Mouse (Mus musculus) heart, postnatal 36 days (tissue): Measurements from ENCODE around the gene 6030458C11Rik. TPM values are rescaled to one million over a fixed set of nuclear protein-coding genes. Genes with fewer than 3 reads are reported as not detected.

Experiments
- DNase-seq, 2 experiments: peaks; one replicate each; pipeline ENCODE4 v3.0.0; 2021 to 2022
- intact Hi-C: fragments of 180-260 bp; cut with DNase I; formaldehyde crosslinking; loops from one replicate; pipeline ENCODE4 v1.15.1; 2025
- microRNA-seq, 2 experiments: library from miRNA; unstranded; fragments of <30 nt; microRNA quantifications; one replicate each; pipeline ENCODE4 v1.2.0; 2021; ENCODE audit warnings: borderline number of aligned reads in 2 of 2
- total RNA-seq, 2 experiments: library from RNA; stranded (reverse); gene quantifications; 2 replicates each; pipeline ENCODE4 v1.2.3; 2021

6030458C11Rik gene
- total RNA-seq, 2 experiments from 2014 or later: 12.5 to 13.7 TPM

DNA sequence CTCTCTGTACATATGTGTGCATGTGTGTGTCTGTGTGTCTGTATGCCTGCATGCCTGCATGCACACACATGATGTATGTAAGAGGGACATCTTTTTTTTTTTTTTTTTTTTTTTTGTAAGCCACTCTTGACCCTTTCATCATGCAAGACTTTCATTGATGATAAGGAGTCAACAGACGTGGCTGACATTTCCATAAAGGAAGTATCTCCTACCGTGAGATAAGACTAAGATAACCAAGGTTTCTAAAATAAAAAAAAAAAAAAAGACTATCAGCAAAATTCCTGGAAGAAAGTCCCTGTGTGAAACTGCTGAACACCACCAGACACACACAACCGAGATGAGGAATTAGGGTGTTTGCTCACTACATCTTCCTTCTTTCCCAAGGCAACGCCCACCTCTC is 57.6 kb downstream of the 6030458C11Rik start:
- no peak for DNase-seq
- intact Hi-C loops: no loop called here

DNA sequence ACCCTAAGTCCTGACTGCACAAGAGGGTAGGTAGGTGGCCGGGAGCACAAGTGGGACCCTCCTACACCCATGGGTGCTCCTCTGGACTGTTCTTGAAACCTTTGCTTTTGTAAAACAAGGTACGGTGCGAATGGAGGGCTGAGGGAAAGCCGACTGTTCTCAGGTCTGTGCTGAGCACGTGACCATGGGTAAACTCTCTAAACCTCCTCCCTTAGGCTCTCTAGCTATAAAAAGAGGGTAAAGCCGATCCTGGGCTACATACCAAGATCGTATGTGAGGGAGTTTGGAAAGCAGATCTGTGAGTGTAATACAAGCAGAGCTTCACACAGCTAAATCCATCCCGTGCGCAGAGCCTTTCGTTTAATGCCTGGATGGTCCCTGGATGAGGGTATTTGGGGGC is 61.3 kb downstream of the 6030458C11Rik start:
- intact Hi-C loops: no loop called here
- DNase-seq: no peak

DNA sequence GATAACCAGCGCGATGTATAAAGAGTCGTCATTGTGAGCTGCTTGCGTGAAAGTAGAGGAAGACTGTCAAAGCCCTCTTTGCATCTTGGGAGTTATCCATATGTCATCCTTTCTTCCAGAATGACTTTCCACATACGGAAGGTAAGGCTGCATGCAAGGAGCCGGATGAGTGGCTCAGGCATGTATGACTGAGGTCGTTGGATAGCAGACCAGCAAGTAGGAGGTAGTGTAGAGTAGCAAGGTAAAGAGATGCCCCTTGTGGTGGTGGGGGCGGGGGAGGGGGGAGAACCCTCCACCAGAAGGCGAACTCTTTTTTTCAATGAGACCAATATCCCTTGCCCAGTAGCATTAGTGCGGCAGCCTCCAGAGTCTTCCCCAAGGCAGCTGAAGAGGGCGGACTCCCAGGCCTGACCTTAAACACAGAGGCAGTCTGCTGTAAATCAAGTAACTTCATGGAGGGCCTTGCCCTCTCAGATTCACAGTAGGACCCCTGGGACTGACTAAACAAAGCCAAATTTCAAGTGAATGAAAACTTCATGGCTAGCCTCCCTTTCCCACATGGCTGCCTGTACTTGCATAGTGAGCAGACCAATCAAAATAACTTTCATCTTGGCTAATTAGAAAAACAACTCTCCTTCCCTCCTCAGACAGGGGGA is 62.1 kb downstream of the 6030458C11Rik start:
- no peak for DNase-seq
- intact Hi-C loops: no loop called here

DNA sequence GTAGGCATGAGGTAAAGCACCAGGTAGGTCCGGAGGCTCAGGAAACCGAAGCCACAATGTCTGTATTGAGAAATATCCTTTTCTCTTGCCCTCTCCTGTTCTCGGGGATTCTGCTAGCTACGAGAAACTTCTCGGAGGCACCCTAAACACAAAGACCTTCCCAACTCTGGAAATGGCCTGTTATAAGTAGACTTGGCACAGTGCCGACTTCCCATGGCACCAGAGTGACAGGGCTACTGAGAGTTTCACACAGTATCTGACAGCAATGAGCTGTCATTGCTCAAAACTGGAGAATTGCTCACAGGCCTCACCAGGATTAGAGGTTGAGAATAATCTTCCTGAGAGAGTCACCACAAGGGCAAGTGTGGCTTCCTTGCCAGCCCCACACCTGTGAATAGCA is 63.7 kb downstream of the 6030458C11Rik start:
- intact Hi-C loops: no loop called here
- no peak for DNase-seq

DNA sequence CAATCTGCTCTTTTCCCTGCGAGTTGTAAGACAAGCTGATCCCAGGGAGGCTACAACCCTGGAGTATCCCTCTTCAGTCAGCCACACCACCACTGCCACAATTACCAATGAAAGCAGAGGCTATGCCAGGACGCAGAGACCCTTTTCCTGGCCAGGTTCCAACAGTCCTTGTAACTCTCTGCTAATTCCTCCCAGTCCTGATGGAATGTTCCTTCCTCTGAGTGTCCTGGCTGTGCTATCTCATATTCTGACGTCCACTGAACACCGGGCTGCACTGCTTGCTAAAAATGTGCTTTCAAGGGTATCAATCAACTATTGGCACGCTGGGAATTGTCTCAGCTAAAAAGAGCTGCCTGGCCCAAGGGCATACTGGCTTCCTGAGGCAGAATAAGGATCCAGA is 66.0 kb downstream of the 6030458C11Rik start:
- DNase-seq: peak; percentile 32 to 49
- intact Hi-C loops: no loop called here

Small RNA genes within 50 kb of the gene (microRNA-seq; reads per million reads assigned to microRNA genes)
- 0 reads per million in 2 experiments for gene Gm47288

Other genes with a start within 250 kb of the 6030458C11Rik start
- gene Pdzd2, start 84.7 kb downstream of the 6030458C11Rik start, total RNA-seq: 100 to 1,000 TPM in 1 of 2 experiments, 10 to 100 TPM in 1; 86.3 to 104 TPM
- 10 to 100 TPM; 35.8 to 39.0 TPM for gene Drosha, start 166 bp upstream of the 6030458C11Rik start, total RNA-seq